In genomic region chr3:28502697-28503096, GRCm38 (mm10) we compare ENCODE assay signal across 7 mouse cellular contexts.
"Had no signal": no experiment of that assay in that cellular context is flagged by ENCODE, and none has a peak within 500 bp of the region (broad histone marks: within the 10 kb centered on the region; RNA-seq: fewer than 3 reads in every experiment).

No protein-coding gene starts in this region.

- DNase-seq: liver, postnatal 0 days; lung, adult 2 months; lung, postnatal 14 days; lung, postnatal 36 days; right cerebral cortex, postnatal 14 days; thymus, postnatal 14 days; thymus, postnatal 36 days had no signal
